Mouse (Mus musculus): Measurements from ENCODE around the gene Mansc4. TPM values are rescaled to one million over a fixed set of nuclear protein-coding genes. Genes with fewer than 3 reads are reported as not detected.

Gene Mansc4
- polyA plus RNA-seq, 1 experiment from 2014 or later: 0.49 TPM

DNA sequence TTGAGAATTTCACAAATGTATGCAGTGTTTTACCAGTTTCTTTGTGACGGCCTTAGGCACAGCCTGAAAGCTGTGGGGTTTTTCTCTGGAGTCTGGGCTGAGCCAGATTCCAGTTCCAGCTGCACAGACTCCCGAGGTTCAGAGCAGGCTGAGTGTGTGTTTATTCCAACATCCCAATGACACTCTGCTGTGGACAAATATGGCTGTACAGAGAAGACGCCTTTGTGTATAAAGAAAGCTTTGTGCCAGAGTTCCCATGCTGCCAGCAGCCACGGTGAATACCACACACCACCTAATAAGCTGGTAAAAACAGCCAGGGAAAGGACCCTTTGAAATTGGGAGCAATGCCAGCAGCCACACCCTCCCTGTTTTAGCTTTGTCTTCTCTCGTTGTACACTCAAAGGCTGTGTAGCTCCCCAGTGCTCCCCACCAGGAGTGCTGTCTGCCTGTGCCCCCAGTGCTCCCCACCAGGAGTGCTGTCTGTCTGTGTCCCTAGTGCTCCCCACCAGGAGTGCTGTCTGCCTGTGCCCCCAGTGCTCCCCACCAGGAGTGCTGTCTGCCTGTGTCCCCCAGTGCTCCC, 10.9 kb downstream of the Mansc4 start:
- Histone ChIP-seq H3K4me2 (no peak overlapping the region), H3K9me3 (replicated peaks) (no peaks in the 10 kb centered on the region), H3K4me3 (no peak overlapping the region), H3K4me1 (peaks cover 7% of the 10 kb centered on the region), H3K36me3 (ENCODE audit: poor library complexity, severe bottlenecking) (peaks cover 24% of the 10 kb centered on the region), H3K27ac (peak overlapping the region; percentile 41), H3K9ac (no peak overlapping the region), H3K27me3 (no peaks in the 10 kb centered on the region)
- WGBS: 32% methylated on average over 5 of the region's 5 CpGs
- ATAC-seq: peak; percentile 84

DNA sequence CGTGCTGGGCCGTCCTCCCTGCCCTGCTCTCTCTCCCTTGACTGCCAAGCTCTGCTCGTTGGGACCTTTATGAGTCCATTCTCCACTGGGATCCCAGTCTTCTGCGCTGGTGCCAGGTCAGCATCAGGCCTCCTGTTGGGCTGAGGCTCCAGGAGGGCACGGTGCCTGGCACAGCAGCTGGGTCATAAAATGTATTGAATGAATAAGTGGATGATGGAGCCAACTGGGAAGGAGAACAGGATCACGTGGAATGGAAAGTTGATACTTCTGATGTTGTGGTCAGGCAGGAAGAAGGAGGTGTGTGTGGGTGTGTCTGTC, 21.9 kb downstream of the Mansc4 start:
- Histone ChIP-seq H3K9me3 (replicated peaks) (no peaks in the 10 kb centered on the region), H3K4me2 (no peak overlapping the region), H3K27me3 (no peaks in the 10 kb centered on the region), H3K36me3 (ENCODE audit: poor library complexity, severe bottlenecking) (peaks cover 61% of the 10 kb centered on the region), H3K27ac (no peak overlapping the region), H3K4me1 (peaks cover 16% of the 10 kb centered on the region), H3K9ac (no peak overlapping the region), H3K4me3 (no peak overlapping the region)
- ATAC-seq: no peak
- 98% methylated on average over 6 of the region's 6 CpGs for WGBS

DNA sequence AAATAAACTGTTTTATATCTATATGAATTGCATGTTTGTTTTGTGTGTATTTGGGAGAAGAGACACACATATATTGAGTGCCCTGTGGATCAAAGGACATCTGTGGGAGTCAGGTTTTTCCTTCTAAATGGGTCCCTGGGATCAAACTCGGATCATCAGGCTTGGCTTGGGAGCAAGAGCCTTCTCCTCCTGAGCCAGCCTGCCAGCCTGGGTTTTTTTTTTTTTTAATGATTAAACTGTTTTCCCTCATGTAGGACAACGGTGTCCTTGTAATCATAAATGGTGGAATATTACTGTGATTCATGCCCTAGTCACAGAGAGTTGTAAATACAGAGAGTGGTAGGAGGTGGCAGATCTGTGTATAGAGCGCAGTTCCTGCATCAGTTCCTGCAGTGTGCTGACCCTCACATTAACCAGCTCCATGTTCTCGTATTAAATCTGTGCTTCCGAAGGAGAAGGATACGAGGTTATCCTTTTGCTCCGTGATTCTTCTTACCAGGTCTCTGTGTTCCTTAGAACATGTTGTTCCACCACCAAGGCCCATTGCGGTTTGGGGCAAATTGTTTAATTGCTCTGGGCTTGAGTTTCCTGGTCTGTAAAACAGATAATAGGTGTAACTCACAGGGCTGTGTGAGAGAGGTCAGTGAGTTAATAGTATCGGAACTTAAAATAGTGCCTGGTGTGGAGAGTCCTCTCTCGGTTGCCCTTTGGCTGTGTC, 22.4 kb downstream of the Mansc4 start:
- WGBS: 94% methylated on average over 10 of the region's 10 CpGs
- ATAC-seq: no peak
- Histone ChIP-seq H3K27me3 (no peaks in the 10 kb centered on the region), H3K4me3 (no peak overlapping the region), H3K9ac (no peak overlapping the region), H3K27ac (no peak overlapping the region), H3K9me3 (replicated peaks) (no peaks in the 10 kb centered on the region), H3K4me1 (peaks cover 16% of the 10 kb centered on the region), H3K36me3 (ENCODE audit: poor library complexity, severe bottlenecking) (peaks cover 60% of the 10 kb centered on the region), H3K4me2 (no peak overlapping the region)

DNA sequence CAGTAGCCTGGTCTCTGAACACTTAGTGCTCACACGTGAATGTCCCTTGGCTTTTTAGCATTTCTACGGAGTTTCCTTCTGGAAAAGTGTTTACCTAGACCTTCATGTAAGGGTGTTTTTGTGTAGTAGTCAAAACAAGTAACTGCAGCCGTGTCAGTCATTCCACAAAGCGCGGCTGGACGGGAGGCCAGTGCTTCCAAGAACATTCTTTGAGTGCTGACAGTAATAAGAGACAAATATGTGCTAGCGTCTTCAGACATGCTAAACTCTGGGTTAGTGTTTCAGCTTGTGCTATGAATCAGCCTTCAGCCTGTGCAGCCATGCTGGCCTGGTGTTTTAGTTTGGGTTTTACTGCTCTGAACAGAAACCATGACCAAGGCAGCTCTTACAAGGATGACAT, 24.1 kb downstream of the Mansc4 start:
- ATAC-seq: no peak

DNA sequence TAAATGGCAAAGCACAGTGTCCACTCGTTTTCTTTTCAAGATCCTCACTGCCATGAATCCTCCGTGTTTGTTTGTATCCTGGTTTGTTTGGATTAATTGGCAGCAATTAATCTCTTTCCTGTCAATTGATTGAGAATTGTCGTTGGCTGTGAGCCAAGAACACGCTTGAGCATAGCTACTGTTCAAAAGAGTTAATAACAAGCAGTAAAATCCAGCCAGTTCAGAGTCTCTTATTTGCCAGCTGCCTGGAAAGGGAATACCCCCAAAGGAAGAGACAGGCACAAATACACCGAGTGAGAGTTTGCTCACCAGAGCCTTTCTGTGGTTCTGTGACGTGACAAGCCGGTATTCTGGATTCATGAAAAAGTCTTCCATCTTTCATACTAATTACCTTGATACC, 24.8 kb downstream of the Mansc4 start:
- Histone ChIP-seq H3K27me3 (no peaks in the 10 kb centered on the region), H3K4me1 (peaks cover 16% of the 10 kb centered on the region), H3K9me3 (replicated peaks) (no peaks in the 10 kb centered on the region), H3K4me3 (no peak overlapping the region), H3K4me2 (no peak overlapping the region), H3K27ac (peak overlapping the region; percentile 61), H3K9ac (no peak overlapping the region), H3K36me3 (ENCODE audit: poor library complexity, severe bottlenecking) (peaks cover 61% of the 10 kb centered on the region)
- ATAC-seq: peak; percentile 75
- WGBS: 34% methylated on average over 7 of the region's 7 CpGs

More for the DNA sequence above, 24.1 kb downstream of the Mansc4 start:
- Histone ChIP-seq H3K9ac (no peak overlapping the region), H3K4me3 (no peak overlapping the region), H3K4me1 (peaks cover 16% of the 10 kb centered on the region), H3K27ac (0 out of 2 replicates have a peak overlapping the region, but pooled peaks have one; percentile 61), H3K27me3 (no peaks in the 10 kb centered on the region), H3K36me3 (ENCODE audit: poor library complexity, severe bottlenecking) (peaks cover 62% of the 10 kb centered on the region), H3K4me2 (no peak overlapping the region), H3K9me3 (replicated peaks) (no peaks in the 10 kb centered on the region)
- 79% methylated on average over 7 of the region's 7 CpGs for WGBS

DNA sequence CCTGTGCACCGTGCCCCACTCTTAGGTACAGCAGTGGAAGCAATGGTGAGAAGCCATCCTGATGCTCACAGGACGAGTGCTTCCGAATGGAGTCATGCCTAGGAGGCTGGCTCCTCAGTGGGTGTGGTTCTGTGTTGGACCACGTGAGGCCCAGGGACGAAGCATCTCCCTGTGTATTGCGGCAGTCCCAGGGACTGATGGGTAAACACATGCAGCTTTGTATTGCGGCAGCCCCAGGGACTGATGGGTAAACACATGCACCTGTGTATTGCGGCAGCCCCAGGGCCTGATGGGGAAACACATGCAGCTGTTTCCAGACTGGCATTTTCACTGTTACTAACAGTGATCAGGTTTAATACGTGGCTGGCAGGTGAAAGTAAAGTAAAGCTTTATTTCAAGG, 25.2 kb downstream of the Mansc4 start:
- peak; percentile 91 for ATAC-seq
- Histone ChIP-seq H3K4me2 (no peak overlapping the region), H3K4me1 (peaks cover 16% of the 10 kb centered on the region), H3K27me3 (no peaks in the 10 kb centered on the region), H3K9ac (no peak overlapping the region), H3K9me3 (replicated peaks) (no peaks in the 10 kb centered on the region), H3K36me3 (ENCODE audit: poor library complexity, severe bottlenecking) (peaks cover 61% of the 10 kb centered on the region), H3K4me3 (no peak overlapping the region), H3K27ac (peak overlapping the region; percentile 61)
- 57% methylated on average over 9 of the region's 9 CpGs for WGBS

DNA sequence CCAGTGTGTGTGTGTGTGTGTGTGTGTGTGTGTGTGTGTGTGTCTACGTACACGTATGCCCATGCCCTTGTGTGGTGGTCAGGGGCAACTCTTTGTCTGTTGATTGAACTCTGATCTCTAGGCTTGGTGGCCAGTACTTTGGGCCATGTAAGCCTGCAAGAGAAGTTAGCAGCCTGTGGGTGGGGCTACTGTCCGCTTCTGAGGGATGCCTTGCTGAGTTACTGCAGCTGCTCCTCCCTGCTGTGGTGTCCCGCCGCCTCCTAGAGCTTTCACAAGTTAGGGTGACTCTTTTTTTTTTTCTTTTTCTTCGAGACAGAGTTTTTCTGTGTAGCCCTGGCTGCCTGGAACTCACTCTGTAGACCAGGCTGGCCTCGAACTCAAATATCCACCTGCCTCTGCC, 27.5 kb downstream of the Mansc4 start:
- Histone ChIP-seq H3K9me3 (replicated peaks) (no peaks in the 10 kb centered on the region), H3K27ac (no peak overlapping the region), H3K4me1 (peaks cover 23% of the 10 kb centered on the region), H3K4me2 (no peak overlapping the region), H3K4me3 (no peak overlapping the region), H3K36me3 (ENCODE audit: poor library complexity, severe bottlenecking) (peaks cover 72% of the 10 kb centered on the region), H3K27me3 (no peaks in the 10 kb centered on the region), H3K9ac (no peak overlapping the region)
- ATAC-seq: no peak
- 56% methylated on average over 7 of the region's 7 CpGs for WGBS

DNA sequence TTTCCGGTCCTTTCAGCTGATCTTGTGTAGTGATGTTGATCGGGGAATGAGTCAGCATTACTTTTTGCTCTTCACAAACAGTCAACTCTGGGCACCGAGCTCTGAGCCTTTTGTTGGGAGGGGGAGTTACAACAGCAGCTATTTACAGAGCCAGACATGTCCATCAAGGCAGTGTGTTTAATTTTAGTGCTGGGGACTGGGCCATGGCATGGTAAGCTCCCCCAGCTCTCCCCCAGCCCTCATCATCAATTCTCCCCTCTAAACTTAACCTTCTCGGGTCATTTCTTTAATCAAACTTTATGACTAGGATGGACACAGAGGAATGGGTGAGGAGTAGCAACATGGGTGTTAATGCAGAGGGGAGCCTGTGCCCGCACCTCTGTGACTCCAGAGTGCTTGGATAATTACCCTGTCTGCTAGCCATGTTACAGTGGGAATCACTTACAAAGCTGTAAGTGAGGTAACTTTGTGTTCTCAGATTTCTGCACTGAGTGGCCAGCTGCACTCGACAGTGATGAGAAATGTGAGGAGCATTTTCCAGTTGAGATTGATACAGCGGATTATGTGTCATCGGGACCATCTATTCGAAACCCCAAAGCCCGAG, 31.4 kb downstream of the Mansc4 start:
- no peak overlapping the region for H3K9ac ChIP-seq
- H3K27me3 ChIP-seq: no peaks in the 10 kb centered on the region
- peaks cover 80% of the 10 kb centered on the region for H3K36me3 ChIP-seq (ENCODE audit: poor library complexity, severe bottlenecking)
- H3K4me1 ChIP-seq: peaks cover 8% of the 10 kb centered on the region; the same call in 1 of the 2 replicates
- H3K4me3 ChIP-seq: no peak overlapping the region
- no peak for ATAC-seq
- H3K4me2 ChIP-seq: no peak overlapping the region
- no peaks in the 10 kb centered on the region for H3K9me3 ChIP-seq (replicated peaks)
- WGBS: 87% methylated on average over 10 of the region's 10 CpGs
- H3K27ac ChIP-seq: no peak overlapping the region

DNA sequence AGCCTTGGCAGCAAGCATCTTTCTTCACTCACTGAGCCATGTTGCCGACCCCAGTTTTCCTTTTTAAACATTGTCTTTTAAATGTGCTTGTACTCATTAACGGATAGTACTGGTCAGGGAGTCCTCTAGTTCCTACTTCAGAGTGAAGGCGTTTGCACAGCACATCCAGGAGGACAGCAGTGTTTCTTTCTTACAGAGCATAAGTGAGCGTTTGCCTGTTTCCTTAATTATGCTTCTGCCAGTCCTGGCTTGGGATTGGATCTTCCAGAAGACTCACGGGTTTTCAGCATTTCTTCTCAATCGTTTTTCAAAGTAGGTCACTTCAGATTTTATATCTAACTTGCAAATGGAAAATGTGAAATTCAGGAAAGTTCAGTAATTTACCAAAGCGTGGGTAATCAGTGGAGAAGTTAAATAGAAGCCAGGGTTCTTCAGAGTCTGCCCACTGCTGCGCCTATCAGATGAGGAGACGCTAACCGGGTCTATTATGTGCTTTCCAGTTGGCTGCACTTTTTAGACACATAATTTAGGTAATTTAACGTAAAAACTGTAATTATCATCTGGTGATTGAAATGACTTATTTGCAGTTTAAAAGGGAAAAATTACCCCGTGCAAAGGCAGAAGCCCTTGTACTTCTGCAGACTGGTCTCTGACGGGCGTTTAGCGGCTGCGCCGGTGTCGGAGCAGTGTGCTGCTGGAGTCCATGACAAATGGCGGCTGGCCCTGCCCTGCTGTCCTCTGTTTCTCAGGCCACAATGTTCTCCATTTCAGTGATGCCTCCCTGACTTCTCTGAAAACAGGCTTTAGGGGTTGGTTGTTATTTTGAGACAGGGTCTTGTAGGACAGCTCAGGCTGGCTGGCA, 32.8 kb downstream of the Mansc4 start:
- Histone ChIP-seq H3K27ac (peak overlapping the region; percentile 11; the same call in 1 of the 2 replicates), H3K9ac (no peak overlapping the region), H3K9me3 (replicated peaks) (no peaks in the 10 kb centered on the region), H3K4me3 (no peak overlapping the region), H3K27me3 (no peaks in the 10 kb centered on the region), H3K36me3 (ENCODE audit: poor library complexity, severe bottlenecking) (peaks cover 86% of the 10 kb centered on the region), H3K4me2 (no peak overlapping the region), H3K4me1 (peaks cover 8% of the 10 kb centered on the region; the same call in 1 of the 2 replicates)
- WGBS: 70% methylated on average over 19 of the region's 19 CpGs
- peak; percentile 90 for ATAC-seq

DNA sequence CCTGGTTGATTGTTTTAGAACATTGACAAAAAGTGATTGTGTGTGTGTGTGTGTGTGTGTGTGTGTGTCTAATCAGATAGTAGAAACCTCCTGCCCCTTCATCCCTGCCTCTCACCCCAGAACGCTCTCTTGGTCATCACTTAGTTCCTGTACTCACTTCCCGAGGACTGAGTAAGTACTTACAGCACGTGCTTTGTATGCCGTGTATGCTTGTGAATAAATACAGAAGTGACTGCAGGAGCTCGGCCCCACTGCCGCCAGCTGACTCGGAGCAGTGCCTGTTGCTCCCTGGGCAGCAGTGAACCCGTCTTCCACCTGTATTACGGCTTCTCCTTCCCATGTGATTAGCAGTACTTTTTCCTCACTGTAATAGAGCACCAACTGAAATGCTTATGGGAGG, 34.4 kb downstream of the Mansc4 start:
- peaks cover 8% of the 10 kb centered on the region; the same call in 1 of the 2 replicates for H3K4me1 ChIP-seq
- no peaks in the 10 kb centered on the region for H3K9me3 ChIP-seq (replicated peaks)
- ATAC-seq: no peak
- no peaks in the 10 kb centered on the region for H3K27me3 ChIP-seq
- 92% methylated on average over 9 of the region's 9 CpGs for WGBS
- peaks cover 91% of the 10 kb centered on the region for H3K36me3 ChIP-seq (ENCODE audit: poor library complexity, severe bottlenecking)
- no peak overlapping the region for H3K9ac ChIP-seq
- H3K4me3 ChIP-seq: no peak overlapping the region
- no peak overlapping the region for H3K27ac ChIP-seq
- H3K4me2 ChIP-seq: no peak overlapping the region

DNA sequence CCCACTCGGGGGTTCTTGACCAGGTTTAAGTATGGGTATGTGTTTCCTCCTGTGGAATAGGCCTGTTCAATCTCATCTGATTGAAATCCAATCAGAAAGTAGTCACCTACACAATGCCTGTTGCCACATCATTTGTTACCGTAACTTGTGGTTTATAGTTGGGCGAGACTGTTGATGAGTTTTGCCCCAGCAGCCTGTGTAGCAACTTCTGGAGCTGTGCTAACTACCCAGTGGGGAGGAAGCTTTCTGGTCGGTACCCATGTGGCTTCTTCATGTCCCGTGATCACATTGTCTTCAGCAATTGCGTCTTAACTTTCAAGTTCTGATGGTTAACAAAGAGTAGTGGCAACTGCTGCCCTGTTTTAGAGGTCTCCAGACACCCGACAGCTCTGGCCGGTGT, 35.2 kb downstream of the Mansc4 start:
- Histone ChIP-seq H3K4me3 (no peak overlapping the region), H3K9ac (no peak overlapping the region), H3K27ac (no peak overlapping the region), H3K9me3 (replicated peaks) (no peaks in the 10 kb centered on the region), H3K36me3 (ENCODE audit: poor library complexity, severe bottlenecking) (peaks cover 92% of the 10 kb centered on the region), H3K27me3 (no peaks in the 10 kb centered on the region), H3K4me2 (no peak overlapping the region), H3K4me1 (peaks cover 8% of the 10 kb centered on the region; the same call in 1 of the 2 replicates)
- ATAC-seq: no peak
- WGBS: 94% methylated on average over 8 of the region's 8 CpGs
